Mouse (Mus musculus): ENCODE data around the gene Defb6. TPM values are rescaled to one million over a fixed set of nuclear protein-coding genes. Genes with fewer than 3 reads are reported as not detected.

The Defb6 gene
- polyA plus RNA-seq (2015; fragmentation: Nextera tagmentation; extraction: Ambion mirVana): not detected in 2 replicates

DNA sequence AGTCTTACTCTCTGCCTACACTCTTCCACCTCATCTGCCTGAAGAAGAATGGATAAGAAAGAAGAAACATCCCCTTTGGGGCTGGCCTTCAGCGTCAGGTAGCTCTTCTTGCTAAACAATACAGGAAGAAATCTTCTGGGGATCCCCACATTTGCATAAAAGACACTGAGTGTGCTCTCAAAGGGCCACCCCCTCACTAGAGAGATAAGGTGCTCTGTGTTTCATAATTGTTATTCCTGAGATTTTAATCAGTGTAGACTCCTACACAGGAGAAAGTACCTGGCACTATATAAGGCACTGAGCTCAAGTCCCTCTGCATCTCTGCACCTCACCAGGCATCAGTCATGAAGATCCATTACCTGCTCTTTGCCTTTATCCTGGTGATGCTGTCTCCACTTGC is at the start of gene Defb6:
TSS of gene Defb6 (plus strand) at position 318 of the 400 bp plus-strand sequence.
- Histone ChIP-seq H3K4me2 (no peak within 1 kb of the TSS), H3K4me1 (no peaks in the 10 kb centered on the region), H3K36me3 (no peaks in the 10 kb centered on the region), H3K9ac (replicated peaks) (no peak within 1 kb of the TSS), H3K4me3 (replicated peaks) (no peak within 1 kb of the TSS), H3K27ac (replicated peaks) (no peak within 1 kb of the TSS), H3K27me3 (replicated peaks) (no peaks in the 10 kb centered on the region), H3K9me3 (replicated peaks) (no peaks in the 10 kb centered on the region)
- 50% methylated on average over 1 of the region's 1 CpGs for WGBS
- no peak for ATAC-seq (ENCODE audit: low FRiP score)

DNA sequence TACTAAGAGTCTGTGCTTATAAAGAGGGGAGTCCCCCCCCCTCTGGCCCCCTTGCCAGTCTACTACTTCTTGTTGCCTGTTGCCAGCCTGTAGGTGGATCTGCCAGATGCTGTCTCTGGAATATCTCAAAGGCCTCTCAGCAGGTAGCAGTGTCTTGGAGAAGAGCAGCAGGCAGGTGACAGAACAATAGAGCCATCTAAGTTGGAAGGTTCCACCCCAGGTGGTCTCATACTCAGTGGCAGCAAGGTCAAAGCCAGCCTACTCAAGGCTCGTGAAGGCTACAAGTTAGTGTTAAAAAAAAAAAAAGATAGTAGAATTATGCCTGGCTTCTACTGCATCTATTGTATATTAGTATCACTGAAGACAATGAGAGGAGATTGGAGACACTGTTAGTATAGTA is 12.8 kb downstream of the Defb6 start:
- H3K9me3 ChIP-seq (replicated peaks): no peaks in the 10 kb centered on the region
- H3K4me2 ChIP-seq: no peak overlapping the region
- no peaks in the 10 kb centered on the region for H3K27me3 ChIP-seq (replicated peaks)
- no peak for ATAC-seq (ENCODE audit: low FRiP score)
- WGBS: 56% methylated on average over 1 of the region's 1 CpGs
- no peak overlapping the region for H3K27ac ChIP-seq (replicated peaks)
- no peaks in the 10 kb centered on the region for H3K36me3 ChIP-seq
- no peak overlapping the region for H3K4me3 ChIP-seq (replicated peaks)
- no peaks in the 10 kb centered on the region for H3K4me1 ChIP-seq
- no peak overlapping the region for H3K9ac ChIP-seq (replicated peaks)

DNA sequence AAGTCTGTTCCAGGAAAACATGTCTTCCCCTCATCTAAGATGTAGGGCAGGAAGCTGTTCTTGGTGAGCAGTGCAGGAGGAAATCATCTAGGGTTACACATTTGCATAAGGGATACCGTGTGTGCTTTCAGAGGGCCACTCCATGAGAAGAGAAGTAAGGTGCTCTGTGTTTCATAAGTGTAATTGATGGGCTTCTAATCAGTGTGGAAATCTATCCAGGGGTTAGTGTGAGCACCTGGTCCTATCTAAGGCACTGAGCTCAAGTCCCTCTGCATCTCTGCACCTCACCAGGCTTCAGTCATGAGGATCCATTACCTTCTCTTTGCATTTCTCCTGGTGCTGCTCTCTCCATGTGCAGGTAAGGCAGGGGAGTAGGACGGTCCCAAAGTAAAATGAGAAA is 14.3 kb downstream of the Defb6 start, which contains the start of gene Defb46:
TSS of gene Defb46 (plus strand) at position 301 of the 400 bp plus-strand sequence.
- H3K4me3 ChIP-seq (replicated peaks): no peak within 1 kb of the TSS
- no peaks in the 10 kb centered on the region for H3K4me1 ChIP-seq
- no peak within 1 kb of the TSS for H3K9ac ChIP-seq (replicated peaks)
- 95% methylated on average over 2 of the region's 2 CpGs for WGBS
- H3K36me3 ChIP-seq: no peaks in the 10 kb centered on the region
- H3K9me3 ChIP-seq (replicated peaks): no peaks in the 10 kb centered on the region
- no peak within 1 kb of the TSS for H3K27ac ChIP-seq (replicated peaks)
- no peak for ATAC-seq (ENCODE audit: low FRiP score)
- no peaks in the 10 kb centered on the region for H3K27me3 ChIP-seq (replicated peaks)
- no peak within 1 kb of the TSS for H3K4me2 ChIP-seq

DNA sequence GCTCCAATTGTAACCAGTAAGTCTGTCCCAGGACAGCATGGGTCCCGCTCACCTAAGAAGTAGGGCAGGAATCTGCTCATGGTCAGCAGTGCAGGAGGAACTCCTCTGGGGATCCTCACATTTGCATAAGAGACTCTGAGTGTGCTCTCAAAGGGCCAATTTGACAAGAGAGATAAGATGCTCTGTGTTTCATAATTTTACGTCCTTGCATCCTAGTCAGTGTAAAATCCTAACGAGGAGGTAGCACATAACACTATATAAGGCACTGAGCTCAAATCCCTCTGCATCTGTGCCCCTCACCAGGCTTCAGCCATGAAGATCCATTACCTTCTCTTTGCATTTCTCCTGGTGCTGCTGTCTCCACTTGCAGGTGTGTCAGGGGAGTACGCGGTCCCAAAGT is 22.0 kb downstream of the Defb6 start, which contains the start of gene Defb5:
TSS of gene Defb5 (plus strand) at position 301 of the 400 bp plus-strand sequence.
- WGBS: 95% methylated on average over 5 of the region's 5 CpGs
- Histone ChIP-seq H3K4me2 (no peak within 1 kb of the TSS), H3K36me3 (no peaks in the 10 kb centered on the region), H3K4me1 (no peaks in the 10 kb centered on the region), H3K9ac (replicated peaks) (no peak within 1 kb of the TSS), H3K9me3 (replicated peaks) (no peaks in the 10 kb centered on the region), H3K27me3 (replicated peaks) (no peaks in the 10 kb centered on the region), H3K27ac (replicated peaks) (no peak within 1 kb of the TSS), H3K4me3 (replicated peaks) (no peak within 1 kb of the TSS)
- ATAC-seq (ENCODE audit: low FRiP score): no peak

DNA sequence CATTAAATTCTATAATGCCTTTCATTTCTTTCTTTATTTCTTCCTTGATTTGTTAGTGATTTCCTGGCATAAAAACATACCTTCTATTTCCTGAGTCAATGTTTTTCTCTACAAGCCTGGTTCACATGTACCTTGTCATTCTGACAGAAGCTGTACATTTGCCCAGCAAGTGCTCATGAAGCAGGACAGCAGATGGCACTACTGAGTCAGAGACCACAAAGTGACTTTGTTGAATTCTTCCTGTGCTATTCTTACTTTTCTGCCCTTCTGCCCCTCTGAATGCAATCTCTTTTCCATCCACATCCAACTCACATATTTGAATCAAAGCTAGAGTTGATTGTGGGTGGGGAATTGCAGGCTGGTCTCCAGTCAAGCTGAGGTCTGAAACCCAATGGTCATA is 32.9 kb downstream of the Defb6 start:
- Histone ChIP-seq H3K4me2 (no peak overlapping the region), H3K9ac (replicated peaks) (no peak overlapping the region), H3K4me1 (no peaks in the 10 kb centered on the region), H3K27ac (replicated peaks) (no peak overlapping the region), H3K36me3 (no peaks in the 10 kb centered on the region), H3K9me3 (replicated peaks) (0 out of 2 replicates have a peak, but pooled peaks cover 3% of the 10 kb centered on the region), H3K27me3 (replicated peaks) (no peaks in the 10 kb centered on the region), H3K4me3 (replicated peaks) (no peak overlapping the region)
- no peak for ATAC-seq (ENCODE audit: low FRiP score)

DNA sequence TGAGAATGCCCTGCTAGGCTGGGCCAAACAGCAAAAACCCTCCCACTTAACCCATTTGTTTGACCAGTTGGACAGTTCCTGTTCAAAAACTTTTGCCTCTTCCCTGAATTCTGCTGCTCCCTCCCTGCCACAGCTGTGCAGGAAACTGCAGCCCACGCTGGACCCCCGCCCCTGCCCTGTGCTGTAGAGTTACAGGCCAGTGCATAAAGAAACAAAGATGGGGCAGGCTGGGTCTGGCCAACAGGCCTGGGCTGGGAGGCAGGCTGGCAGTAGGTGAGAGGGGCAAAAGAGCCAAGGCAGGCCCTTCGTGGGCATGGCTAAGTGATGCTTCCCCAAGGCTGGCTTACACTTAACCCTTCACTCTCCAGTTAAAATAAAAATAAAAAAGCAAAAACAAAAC is 34.4 kb downstream of the Defb6 start:
- no peak for ATAC-seq (ENCODE audit: low FRiP score)
- 59% methylated on average over 3 of the region's 3 CpGs for WGBS

More for the DNA sequence above, 34.4 kb downstream of the Defb6 start:
- H3K36me3 ChIP-seq: no peaks in the 10 kb centered on the region
- H3K4me3 ChIP-seq (replicated peaks): no peak overlapping the region
- no peaks in the 10 kb centered on the region for H3K4me1 ChIP-seq
- H3K9me3 ChIP-seq (replicated peaks): 0 out of 2 replicates have a peak, but pooled peaks cover 3% of the 10 kb centered on the region
- H3K27ac ChIP-seq (replicated peaks): no peak overlapping the region
- no peaks in the 10 kb centered on the region for H3K27me3 ChIP-seq (replicated peaks)
- no peak overlapping the region for H3K4me2 ChIP-seq
- no peak overlapping the region for H3K9ac ChIP-seq (replicated peaks)

Other genes with a start within 250 kb of the Defb6 start
- not detected in 2 replicates for gene Defb40, start 247.2 kb upstream of the Defb6 start, polyA plus RNA-seq (2015; fragmentation: Nextera tagmentation; extraction: Ambion mirVana)
- gene Defb37, start 234.4 kb upstream of the Defb6 start, polyA plus RNA-seq (2015; fragmentation: Nextera tagmentation; extraction: Ambion mirVana): not detected in 2 replicates
- not detected in 2 replicates for gene Defb38, start 198.9 kb upstream of the Defb6 start, polyA plus RNA-seq (2015; fragmentation: Nextera tagmentation; extraction: Ambion mirVana)
- not detected in 2 replicates for gene Defb39, start 160.7 kb upstream of the Defb6 start, polyA plus RNA-seq (2015; fragmentation: Nextera tagmentation; extraction: Ambion mirVana)
- not detected in 2 replicates for gene Defb12, start 110.6 kb upstream of the Defb6 start, polyA plus RNA-seq (2015; fragmentation: Nextera tagmentation; extraction: Ambion mirVana)
- gene Defb34, start 101.7 kb upstream of the Defb6 start, polyA plus RNA-seq (2015; fragmentation: Nextera tagmentation; extraction: Ambion mirVana): not detected in 2 replicates
- gene Gm45826, start 84.7 kb upstream of the Defb6 start, polyA plus RNA-seq (2015; fragmentation: Nextera tagmentation; extraction: Ambion mirVana): not detected in 2 replicates
- gene Defb14, start 31.1 kb upstream of the Defb6 start, polyA plus RNA-seq (2015; fragmentation: Nextera tagmentation; extraction: Ambion mirVana): not detected in 2 replicates
- not detected in 2 replicates for gene Defb4, start 26.8 kb upstream of the Defb6 start, polyA plus RNA-seq (2015; fragmentation: Nextera tagmentation; extraction: Ambion mirVana)
- not detected in 2 replicates for gene Defb46, start 14.4 kb downstream of the Defb6 start, polyA plus RNA-seq (2015; fragmentation: Nextera tagmentation; extraction: Ambion mirVana)
- not detected in 2 replicates for gene Defb5, start 22.1 kb downstream of the Defb6 start, polyA plus RNA-seq (2015; fragmentation: Nextera tagmentation; extraction: Ambion mirVana)
- gene Defb3, start 67.9 kb downstream of the Defb6 start, polyA plus RNA-seq (2015; fragmentation: Nextera tagmentation; extraction: Ambion mirVana): not detected in 2 replicates
- not detected in 2 replicates for gene Defb8, start 222.1 kb downstream of the Defb6 start, polyA plus RNA-seq (2015; fragmentation: Nextera tagmentation; extraction: Ambion mirVana)

Data from neural tube, embryonic 15.5 days (tissue).